Mouse (Mus musculus) Muller cell, postnatal 12 days (primary cell): ENCODE measurements at regions not wholly inside any gene's neighbourhood (a gene's known extent, or its start where the extent isn't known, plus 50 kb on each side); places are given as distances from the start of the nearest gene placed in this dataset.

Experiments
- DNase-seq: peaks from one replicate; pipeline ENCODE4 v3.0.0-alpha.2; 2015; ENCODE audit errors: inconsistent ontology term

- no peak for DNase-seq
These were observed 62.9 kb upstream of the Gm2310 start for GRCm38 (mm10) chr15:8582676-8583075.

- no peak for DNase-seq
These were observed 61.6 kb upstream of the Gm2310 start for GRCm38 (mm10) chr15:8581146-8581913.

GRCm38 (mm10) chr15:8580077-8580476, 60.3 kb upstream of the Gm2310 start:
- no peak for DNase-seq

DNA sequence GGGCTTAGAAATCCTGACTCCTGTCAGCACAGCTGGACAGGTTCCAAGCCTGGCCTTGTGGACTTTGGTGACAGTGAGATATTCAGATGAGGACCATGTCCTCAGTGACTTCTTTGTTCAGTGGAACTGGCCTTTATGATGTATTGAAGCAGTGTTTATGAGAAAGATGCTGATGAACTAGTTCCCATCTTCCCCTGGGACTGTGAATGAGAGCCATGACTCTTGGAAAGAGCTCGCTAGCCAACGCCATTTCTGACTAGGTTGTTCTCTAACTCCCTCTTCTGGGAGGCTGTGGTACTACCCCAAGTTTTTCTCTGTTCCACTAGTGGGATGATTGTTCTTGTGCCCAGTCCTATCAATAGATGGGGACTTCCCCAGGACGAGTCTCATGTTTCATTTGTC, 57.7 kb upstream of the Gm2310 start:
- peak; percentile 74 for DNase-seq

DNA sequence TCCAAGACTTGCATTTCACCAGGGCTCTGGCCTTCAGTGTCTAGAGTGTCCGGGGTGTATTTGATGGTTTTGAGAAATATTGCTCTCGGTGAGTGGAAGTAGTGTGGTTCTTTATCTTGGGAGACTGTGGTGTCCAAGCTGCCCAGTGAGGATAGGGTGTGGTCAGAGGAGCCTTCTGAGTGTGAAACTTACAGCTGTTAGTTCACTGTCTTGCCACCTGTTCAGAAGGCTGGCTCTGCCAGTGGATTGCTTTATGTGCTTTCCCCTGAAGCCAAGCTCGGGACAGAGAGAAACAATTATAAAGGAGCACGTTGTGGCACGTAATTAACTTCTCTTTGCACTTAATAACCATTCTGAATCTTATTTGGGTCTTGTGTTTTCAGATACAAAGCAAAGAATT, 57.2 kb upstream of the Gm2310 start:
- DNase-seq, result no peak

- peak; percentile 53 for DNase-seq
These were observed 49.9 kb upstream of the Gm2310 start for GRCm38 (mm10) chr15:8569617-8570016.
